Mouse (Mus musculus): ENCODE measurements at regions not wholly inside any gene's neighbourhood (a gene's known extent, or its start where the extent isn't known, plus 50 kb on each side); places are given as distances from the start of the nearest gene placed in this dataset.

- DNase-seq = no peak
Observed at GRCm38 (mm10) chr4:56035543-56035942, 503.3 kb upstream of the Klf4 start.

- DNase-seq = no peak
Observed at GRCm38 (mm10) chr4:56028441-56028840, 496.2 kb upstream of the Klf4 start.

GRCm38 (mm10) chr4:56027258-56027657, 495.0 kb upstream of the Klf4 start:
- no peak for DNase-seq

GRCm38 (mm10) chr4:56024478-56024877, 492.2 kb upstream of the Klf4 start:
- no peak for DNase-seq

GRCm38 (mm10) chr4:56018212-56018611, 485.9 kb upstream of the Klf4 start:
- DNase-seq = no peak

GRCm38 (mm10) chr4:56015481-56015880, 483.2 kb upstream of the Klf4 start:
- no peak for DNase-seq

GRCm38 (mm10) chr4:56008287-56008686, 476.0 kb upstream of the Klf4 start:
- DNase-seq = no peak

GRCm38 (mm10) chr4:56004227-56004626, 472.0 kb upstream of the Klf4 start:
- DNase-seq = no peak

GRCm38 (mm10) chr4:56001312-56001731, 469.1 kb upstream of the Klf4 start:
- peak; percentile 17 for DNase-seq

- no peak for DNase-seq
Observed at GRCm38 (mm10) chr4:55984026-55984425, 451.8 kb upstream of the Klf4 start.

GRCm38 (mm10) chr4:55978539-55978938, 446.3 kb upstream of the Klf4 start:
- no peak for DNase-seq

- no peak for DNase-seq
Observed at GRCm38 (mm10) chr4:55976265-55976664, 444.0 kb upstream of the Klf4 start.

GRCm38 (mm10) chr4:55973706-55974105, 441.4 kb upstream of the Klf4 start:
- no peak for DNase-seq

- no peak for DNase-seq
Observed at GRCm38 (mm10) chr4:55972235-55972819, 440.1 kb upstream of the Klf4 start.

GRCm38 (mm10) chr4:55960063-55960462, 427.8 kb upstream of the Klf4 start:
- DNase-seq = no peak

GRCm38 (mm10) chr4:55953701-55954100, 421.4 kb upstream of the Klf4 start:
- no peak for DNase-seq

GRCm38 (mm10) chr4:55952220-55952619, 420.0 kb upstream of the Klf4 start:
- no peak for DNase-seq

- no peak for DNase-seq
Observed at GRCm38 (mm10) chr4:55941423-55941822, 409.2 kb upstream of the Klf4 start.

GRCm38 (mm10) chr4:55938383-55938782, 406.1 kb upstream of the Klf4 start:
- no peak for DNase-seq

- no peak for DNase-seq
Observed at GRCm38 (mm10) chr4:55937833-55938232, 405.6 kb upstream of the Klf4 start.

GRCm38 (mm10) chr4:55929141-55929782, 397.0 kb upstream of the Klf4 start:
- no peak for DNase-seq

- DNase-seq = peak; percentile 6
Observed at GRCm38 (mm10) chr4:55928670-55929069, 396.4 kb upstream of the Klf4 start.

- DNase-seq = no peak
Observed at GRCm38 (mm10) chr4:55928196-55928595, 395.9 kb upstream of the Klf4 start.

GRCm38 (mm10) chr4:55927391-55927790, 395.1 kb upstream of the Klf4 start:
- DNase-seq = no peak

GRCm38 (mm10) chr4:55924974-55925373, 392.7 kb upstream of the Klf4 start:
- DNase-seq = no peak
